Mouse (Mus musculus): ENCODE measurements at regions not wholly inside any gene's neighbourhood (a gene's known extent, or its start where the extent isn't known, plus 50 kb on each side); places are given as distances from the start of the nearest gene placed in this dataset.
A peak's percentile ranks its signal among the peaks of the same experiment; 100 is the strongest.

DNA sequence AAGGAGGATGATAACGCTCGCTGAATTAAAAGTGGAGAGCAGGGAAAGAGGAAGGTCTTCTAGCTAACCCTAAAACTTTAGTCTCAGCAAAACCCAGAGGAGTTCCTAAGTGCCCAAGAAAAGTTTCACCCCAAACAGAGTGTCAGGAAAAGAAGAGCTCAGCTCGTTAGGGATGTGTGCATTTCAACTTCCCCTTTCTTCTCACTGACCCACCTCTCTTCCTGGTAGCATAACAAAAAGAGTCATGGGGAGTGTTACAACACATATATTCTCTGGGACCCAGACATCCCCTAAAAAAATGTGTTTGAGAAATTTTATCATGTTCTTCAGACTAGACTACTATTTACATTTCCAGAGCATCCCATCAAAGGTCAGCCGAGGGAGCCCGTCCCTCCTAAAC is 432.6 kb downstream of the Mctp2 start:
- no peak for DNase-seq (ENCODE audit: low spot score)

DNA sequence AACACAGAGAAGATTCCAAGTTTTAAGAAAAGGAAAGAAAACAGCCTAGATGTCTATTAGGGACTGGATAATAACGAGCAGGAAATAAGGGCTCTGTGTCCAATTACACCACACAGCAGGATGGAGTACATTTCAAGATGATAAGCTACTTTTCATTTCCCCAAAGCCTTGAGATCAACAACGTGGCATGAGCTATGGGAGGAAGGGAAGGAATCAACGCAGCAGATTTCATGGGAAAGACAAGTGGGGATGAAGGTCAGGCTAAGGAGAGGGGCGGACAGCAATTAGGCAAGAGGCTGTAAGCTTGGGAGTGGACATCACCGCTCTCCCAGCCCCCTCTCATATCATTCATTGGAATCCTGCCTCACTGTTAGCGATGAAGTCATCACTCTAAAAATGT is 433.5 kb downstream of the Mctp2 start:
- DNase-seq (ENCODE audit: low spot score): no peak

DNA sequence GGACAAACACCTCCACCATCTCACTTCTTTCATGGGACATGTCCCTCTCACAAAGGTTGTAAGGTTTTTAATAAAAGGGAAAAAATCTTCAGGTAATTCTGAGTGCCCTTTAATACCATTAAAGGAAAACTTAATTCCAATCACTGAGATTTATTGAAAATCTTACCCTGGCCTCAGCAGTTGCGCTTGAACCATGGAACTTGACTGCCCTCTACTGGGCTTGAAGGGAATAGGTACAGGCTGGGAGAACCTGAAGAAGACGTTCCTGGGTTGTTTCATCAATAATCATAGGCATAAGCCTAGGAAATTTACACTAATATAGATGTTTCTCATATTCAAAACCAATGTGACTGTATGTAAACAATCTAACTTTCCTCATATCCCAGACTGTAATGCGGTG is 439.3 kb downstream of the Mctp2 start:
- peak; percentile 50 for DNase-seq (ENCODE audit: low spot score)

DNA sequence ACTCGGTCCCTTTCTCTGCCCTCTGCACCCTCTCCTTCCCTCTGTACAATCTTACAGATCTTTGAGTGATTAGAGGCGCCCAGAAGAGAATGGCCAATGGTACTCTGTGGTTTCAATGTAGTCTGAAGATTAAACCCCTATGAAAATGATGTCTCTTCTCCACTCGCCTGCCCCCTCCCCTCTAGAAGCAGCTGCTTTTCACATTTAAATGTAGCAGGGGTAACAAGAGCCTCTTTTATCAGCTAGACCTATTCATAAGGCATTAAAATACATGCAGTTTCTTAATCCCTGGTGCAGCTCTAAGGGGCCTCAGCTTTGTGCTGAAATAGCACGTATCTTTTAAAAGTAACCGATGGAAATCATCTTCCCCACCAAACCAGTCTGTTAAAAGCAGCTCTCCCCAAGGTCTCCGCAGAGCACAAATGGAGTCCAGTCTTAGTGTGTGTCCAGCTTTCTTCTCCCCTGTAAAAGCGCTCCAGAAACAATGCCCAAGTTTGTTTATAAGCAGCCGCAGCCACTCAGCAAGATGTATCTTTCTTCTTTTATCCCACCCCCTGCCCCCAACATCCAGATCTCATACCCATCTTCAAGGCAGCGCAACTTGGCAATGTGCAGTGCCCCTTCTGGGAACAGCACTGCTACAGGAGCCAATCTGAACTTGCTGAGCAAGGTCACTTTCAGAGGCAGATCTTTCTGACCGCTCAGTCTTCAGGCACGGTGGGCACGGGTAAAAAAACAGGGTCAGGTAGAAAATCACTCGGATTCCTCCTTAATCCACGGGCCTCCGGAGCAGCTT is 440.8 kb downstream of the Mctp2 start:
- no peak for DNase-seq (ENCODE audit: low spot score)

DNA sequence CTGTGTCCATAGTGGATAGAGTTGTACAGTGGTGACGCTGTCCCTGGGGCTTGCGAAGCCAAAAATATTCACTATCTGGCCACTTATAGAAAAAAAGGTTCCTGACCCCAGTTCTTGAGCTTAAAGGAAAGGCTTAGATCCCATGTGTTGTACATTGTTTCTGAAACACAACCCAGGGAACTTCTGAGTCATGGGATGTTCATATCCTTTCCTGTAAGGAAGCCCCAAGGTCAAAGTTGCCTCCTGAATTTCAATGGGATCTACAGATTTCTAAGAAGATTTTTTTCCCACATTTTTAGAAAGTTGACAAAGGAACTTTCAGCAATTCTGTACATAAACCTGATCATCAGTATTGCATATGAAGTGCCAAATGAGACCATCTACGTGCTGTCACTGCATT is 453.5 kb downstream of the Mctp2 start:
- DNase-seq (ENCODE audit: low spot score): no peak

DNA sequence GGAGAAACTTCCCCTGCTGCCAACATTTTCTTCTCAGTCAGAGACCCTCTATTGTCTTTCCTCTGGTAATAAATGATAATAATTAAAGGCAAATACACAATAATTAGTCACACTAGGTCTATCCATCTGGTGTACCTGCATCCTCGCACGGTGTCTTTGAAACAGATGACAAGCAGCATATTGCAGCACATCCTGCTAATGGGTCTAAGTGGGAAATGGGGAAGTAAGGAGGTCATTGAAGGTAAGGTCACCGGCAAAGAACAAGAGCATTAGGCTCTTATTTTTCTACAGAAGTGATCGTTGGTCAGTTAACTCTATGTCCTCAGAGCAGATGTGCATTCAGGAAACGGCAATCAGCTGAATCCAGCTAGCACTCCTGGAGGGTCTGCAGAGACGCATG is 457.2 kb downstream of the Mctp2 start:
- DNase-seq (ENCODE audit: low spot score): no peak

DNA sequence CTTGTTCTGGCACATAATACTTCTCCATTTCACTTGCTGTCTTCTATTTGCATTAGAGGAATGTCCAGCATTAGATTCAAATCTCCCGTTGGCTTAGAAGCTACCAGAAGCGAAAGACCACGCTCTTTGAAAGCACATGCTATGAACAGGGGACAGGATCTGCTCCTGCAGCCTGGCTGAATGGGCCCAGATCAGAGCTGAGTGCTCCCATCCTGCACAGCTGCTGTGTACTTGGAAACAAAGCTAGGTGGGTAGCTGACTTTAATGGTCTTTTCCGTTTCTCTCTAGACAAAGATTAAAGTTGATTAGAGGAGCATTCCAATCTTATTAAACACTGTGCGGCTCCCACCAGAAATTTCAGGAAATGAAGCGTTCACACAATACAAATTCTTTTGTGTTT is 468.6 kb downstream of the Mctp2 start:
- no peak for DNase-seq (ENCODE audit: low spot score)

DNA sequence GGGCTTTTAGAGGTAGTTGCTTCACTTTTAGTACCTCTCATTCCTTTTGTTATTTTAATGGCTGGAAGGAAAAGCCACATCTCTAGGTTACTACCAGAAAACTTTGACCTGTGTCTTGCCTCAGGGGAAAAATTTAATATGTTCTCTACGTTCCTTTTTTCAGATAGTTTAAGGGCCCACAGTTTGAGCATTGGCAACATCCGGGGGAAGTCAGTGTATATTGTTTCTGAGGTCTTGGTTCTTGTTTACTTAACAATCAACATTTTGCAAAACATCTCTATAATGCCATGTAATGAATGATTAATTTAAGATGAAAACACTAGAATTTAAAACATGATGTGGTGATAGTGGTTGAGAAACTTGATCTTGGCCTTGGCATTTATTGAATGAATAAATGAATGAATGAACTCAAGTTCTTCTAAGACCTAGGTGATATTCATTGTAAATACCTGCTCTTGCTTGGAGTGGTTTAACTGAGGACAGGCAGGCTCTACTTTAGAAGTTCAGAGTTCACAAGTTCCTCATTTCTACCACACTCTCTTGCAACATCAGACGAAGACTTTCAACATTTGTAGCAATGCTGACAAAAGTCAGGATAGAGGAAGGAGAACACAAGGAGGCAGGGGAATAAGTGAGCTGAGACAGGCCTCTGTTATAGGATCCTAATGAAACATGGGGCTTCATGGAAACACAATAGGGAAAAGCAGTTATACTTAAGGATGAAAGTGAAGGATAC is 474.4 kb downstream of the Mctp2 start:
- DNase-seq (ENCODE audit: low spot score): no peak

DNA sequence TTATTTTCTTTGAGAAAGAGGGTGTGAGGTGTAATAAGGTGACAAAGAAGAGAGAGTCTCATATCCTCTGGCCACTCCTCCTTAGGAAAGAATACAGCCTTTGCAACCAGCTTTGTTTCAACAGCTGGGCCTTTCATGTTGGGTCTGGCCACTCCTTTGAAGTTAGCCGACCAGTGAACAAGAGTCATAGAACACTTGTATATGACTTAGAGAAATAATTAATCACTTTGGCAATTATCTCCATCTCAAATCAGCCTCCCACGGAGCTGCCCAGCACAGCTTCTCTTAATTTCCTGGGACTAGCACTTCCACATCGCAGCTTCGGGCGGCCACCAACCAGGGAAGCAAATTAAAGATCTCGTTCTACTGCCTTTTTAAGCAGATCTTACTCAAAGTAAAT is 476.8 kb downstream of the Mctp2 start:
- no peak for DNase-seq (ENCODE audit: low spot score)

DNA sequence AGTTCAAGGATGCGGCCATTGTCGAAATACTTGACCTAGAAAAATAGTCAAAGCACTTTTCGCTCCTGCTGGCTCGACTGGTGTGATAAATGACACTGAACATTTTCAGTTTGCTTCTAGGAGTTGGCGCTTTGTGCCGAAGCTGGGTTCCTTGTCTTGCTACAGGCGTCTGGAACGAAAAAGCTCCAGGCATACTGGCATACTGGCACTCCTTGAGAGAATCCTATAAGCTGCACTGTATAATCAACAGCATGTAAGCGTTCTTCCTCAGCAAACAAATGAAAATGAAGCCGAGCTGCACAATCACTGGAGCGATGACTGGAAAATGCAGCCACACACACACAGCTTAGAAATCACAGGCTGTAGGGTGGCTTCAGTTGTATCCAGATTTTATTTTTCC is 464.9 kb upstream of the Gm10295 start:
- no peak for DNase-seq (ENCODE audit: low spot score)

DNA sequence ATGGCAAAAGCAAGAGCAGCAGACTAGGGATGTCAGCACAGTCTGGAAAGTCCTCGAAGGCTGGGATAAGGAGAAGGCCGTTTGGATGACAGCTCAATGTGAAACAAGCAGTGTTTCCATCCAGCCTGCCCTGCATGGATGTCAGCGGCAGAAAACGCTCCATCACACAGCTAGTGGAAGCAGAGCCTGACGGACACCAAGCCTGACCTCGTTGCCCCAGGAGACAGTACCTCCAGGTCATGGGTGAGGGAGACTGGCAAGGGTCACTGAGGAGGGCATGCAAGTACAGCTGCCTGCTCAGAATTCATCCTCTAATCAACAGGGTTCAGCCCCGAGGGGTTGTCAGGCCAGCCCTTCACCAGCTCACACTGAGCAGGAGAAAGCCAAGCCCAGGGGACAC is 442.9 kb upstream of the Gm10295 start:
- no peak for DNase-seq (ENCODE audit: low spot score)

DNA sequence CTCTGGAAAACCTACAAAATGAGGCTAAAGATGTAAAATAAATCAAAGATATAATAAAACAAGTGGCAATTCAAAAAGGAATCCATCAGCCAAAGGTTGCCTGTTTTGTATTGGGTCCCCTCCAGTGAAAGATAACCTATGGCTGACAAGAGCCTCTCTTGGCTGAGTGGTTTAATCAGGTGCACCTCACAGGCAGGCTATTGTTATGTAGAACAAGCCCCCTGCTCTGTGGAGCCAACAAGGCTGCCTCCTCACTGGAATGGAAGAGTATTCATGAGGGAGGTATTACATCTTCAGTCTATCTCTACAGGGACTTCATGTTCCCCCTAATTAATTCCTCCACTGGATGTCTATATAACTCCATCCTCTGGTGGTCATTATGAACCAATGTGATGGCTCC is 437.1 kb upstream of the Gm10295 start:
- no peak for DNase-seq (ENCODE audit: low spot score)

DNA sequence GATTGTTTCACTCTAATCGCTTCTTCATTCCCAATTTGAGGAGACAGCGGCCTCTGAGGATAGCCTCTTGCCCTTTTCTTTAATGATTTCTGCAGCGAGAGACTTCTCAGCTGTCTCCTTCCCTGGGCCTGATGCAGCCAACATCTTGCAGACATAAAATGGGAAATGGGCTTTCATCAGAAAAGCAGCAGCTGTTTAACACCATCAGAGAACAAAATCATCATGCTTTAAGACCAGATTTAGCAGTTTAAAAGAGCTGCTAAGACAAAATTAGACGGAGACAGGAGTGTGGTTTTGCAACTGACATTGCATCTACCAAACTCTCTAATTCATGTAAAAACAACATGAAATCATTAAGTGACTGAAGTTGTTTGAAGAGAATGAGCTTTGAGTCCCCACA is 431.2 kb upstream of the Gm10295 start:
- no peak for DNase-seq (ENCODE audit: low spot score)

DNA sequence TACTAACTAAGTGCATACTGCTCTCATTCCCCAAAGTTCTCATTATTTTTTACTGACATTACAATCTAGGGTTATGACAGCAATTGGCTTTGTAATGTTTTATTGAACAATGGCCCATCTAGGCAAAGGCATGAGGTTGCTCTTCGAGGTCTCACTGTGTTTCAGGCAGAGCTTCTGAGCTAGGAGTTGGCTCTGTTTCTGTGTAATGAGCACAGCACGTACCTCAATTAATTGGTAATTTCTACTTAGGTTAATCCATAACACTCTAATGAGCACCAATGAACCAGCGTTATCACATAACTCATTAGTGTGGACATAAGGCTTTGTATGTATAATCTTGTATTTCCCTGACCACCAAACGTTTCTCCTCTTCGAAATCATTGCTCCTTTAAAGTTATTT is 398.6 kb upstream of the Gm10295 start:
- DNase-seq (ENCODE audit: low spot score): no peak

DNA sequence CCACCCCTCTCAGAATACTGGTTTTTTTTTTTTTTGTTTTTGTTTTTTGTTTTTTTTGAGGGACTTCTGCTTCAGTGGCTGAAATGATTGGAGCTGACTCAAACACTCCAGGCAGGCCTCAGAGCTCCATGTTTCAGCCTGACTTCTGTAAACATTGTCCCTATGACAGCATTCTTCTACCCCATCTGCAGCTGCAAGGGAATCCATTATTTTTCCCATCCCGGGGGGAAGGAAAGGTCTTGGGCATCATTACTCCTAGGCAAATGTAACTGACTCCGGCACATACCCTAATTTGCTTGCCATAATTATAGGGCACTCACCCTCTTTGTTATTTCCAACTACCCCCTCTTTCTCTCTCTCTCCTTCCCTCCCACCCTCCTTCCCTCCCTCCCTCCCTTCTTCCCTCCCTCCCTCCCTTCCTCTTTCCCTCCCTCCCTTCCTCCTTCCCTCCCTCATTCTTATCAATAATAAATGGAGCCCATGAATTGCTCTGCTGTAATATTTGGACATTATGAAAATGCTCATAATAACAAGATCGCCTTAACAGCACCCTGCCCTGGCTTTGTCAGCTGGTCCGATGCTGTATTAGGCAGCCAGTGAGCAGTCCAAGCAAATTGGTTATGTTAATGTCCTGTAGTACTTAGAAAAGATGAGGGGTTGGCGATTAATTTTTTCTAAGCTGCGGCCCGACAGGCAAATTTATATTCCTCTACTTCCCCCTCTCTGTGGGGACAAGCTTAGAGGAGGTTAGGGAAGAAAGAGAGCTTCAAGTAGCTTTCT is 395.0 kb upstream of the Gm10295 start:
- no peak for DNase-seq (ENCODE audit: low spot score)

DNA sequence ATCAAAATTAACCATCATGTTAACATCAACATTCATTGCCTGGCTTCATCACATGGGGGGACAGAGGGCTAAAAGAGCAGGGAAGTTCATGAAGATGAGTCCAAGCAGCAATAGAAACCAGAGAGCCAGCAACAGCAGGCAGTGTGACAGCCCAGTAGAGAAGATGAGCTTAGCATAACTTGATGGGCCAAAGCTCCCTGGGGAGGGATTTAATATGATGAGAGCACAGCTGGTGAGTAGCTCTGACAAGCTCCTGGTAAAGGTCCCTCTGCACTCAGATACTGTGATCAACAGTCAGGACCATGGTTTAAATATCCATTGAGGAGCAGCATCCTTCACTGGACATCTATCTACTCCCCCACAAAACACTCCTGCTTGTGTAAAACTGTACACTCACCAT is 377.2 kb upstream of the Gm10295 start:
- no peak for DNase-seq (ENCODE audit: low spot score)

DNA sequence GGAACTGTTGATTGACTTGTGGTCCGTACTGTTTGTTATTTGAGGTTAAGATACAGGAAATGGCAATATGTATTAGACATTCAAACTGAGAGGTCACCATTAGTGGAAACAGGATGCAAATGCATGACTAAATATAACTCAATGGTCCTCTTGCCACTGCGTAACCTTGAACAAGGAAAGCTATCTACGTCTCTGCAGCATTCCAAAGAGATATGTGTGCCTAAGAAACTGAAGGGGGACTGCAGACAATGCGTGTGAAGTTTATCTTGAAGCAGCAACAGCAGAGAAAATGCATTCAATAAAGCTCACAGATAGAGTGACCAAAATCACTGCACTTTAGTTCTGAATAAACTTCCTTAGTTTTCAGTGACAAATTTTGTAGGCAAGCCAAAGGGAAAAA is 356.9 kb upstream of the Gm10295 start:
- no peak for DNase-seq (ENCODE audit: low spot score)

DNA sequence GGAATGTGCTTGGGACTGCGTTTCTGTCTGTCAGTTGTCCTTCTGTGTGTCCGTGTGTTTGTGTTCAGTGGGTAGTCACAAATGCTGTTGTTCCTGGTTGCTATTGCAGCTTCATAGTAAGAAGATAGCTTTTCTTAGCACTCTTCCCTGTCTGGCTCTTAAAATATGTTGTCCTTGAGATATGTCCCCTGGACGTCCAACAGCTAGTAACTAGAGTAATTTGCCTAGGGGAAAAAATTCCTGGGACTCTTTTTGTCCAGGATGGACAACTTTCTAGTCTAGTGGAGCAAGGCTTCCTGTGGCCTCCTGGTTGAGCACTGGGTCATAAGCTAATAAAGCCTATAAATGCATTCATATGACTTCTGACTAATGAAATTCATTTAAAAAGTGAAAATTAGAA is 354.9 kb upstream of the Gm10295 start:
- DNase-seq (ENCODE audit: low spot score): no peak

DNA sequence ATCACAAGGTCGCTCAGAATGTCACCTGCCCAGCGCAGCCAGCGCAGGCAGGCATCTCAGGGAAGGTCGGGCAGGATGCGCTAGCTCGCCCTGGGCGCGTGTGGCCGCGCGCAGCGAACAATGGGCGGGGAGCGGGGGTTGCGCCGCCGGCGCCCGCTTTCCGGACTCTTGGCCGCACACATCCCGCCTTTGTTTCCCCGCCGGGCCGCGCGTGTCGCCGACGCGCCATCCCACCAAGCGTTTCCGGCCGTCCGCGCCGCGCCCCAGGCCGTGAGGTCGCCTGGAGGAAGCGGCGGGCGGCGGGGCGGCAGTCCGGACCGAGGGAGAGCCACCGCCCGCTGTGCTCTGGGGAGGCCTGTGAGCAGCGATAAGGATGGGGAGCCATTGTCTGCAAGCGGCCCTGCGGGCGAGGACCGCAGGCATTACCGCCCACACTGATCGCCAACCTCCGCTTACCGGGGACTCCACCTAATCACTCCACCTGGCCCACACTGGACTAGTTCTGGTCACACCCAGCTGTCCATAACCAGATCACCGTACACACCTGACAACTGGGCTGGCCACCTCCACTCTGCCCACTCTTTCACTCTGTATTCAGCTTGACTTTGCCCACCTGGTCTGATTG is 354.3 kb upstream of the Gm10295 start:
- DNase-seq (ENCODE audit: low spot score): peak; percentile 30

DNA sequence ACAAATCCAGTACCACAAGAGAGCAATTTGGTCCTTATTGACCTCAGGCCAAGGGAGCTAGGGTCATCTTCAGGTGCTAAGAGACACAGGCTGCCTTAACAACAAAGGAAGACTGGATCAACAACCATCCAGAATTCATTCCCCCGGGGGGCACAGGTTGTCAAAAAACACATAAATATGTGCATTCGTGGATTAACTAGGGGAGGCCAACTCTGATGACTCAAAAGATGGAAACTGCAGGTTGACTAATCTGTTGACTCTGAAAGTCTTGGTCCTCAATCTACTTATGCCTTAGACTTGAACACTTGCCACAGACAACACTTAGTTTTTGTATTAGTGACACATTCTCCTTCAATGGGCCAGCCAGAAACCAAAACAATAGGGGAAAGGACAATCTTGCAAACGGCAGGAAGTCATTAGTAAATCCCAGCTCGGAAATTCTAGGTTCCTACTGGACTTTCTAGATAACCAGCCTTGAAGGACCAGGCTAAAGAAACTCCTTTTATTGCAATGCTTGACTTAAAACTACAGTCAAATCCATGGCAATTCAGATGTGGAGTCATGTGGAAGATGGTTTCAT is 353.5 kb upstream of the Gm10295 start:
- DNase-seq (ENCODE audit: low spot score): no peak

Data from gastrocnemius, adult 18-20 months (tissue).